Mouse (Mus musculus) cerebellum, adult 8-10 months (tissue): ENCODE measurements at regions not wholly inside any gene's neighbourhood (a gene's known extent, or its start where the extent isn't known, plus 50 kb on each side); places are given as distances from the start of the nearest gene placed in this dataset.
A peak's percentile ranks its signal among the peaks of the same experiment; 100 is the strongest.
"Not testable (repeated sequence)": the region's sequence is repeated elsewhere in the genome, so short reads cannot be mapped to it uniquely, and the experiment has no call there.

ENCODE experiments used
- DNase-seq: peaks from one replicate; pipeline ENCODE4 v3.0.0; 2022

- no peak for DNase-seq
These were observed 99.6 kb upstream of the Fam78b start for GRCm38 (mm10) chr1:166901574-166901973.

GRCm38 (mm10) chr1:166903417-166903816, 97.8 kb upstream of the Fam78b start:
- DNase-seq: peak; percentile 6

- no peak for DNase-seq
These were observed 92.9 kb upstream of the Fam78b start for GRCm38 (mm10) chr1:166908231-166908805.

- DNase-seq: not testable (repeated sequence)
These were observed 89.0 kb upstream of the Fam78b start for GRCm38 (mm10) chr1:166912195-166912594.

GRCm38 (mm10) chr1:166922911-166923712, 78.1 kb upstream of the Fam78b start:
- no peak for DNase-seq

GRCm38 (mm10) chr1:166923713-166923975, 77.6 kb upstream of the Fam78b start:
- DNase-seq: no peak

GRCm38 (mm10) chr1:166924126-166924525, 77.1 kb upstream of the Fam78b start:
- DNase-seq: no peak

- no peak for DNase-seq
These were observed 75.1 kb upstream of the Fam78b start for GRCm38 (mm10) chr1:166926078-166926477.

- not testable (repeated sequence) for DNase-seq
These were observed 61.5 kb upstream of the Fam78b start for GRCm38 (mm10) chr1:166939744-166940143.

GRCm38 (mm10) chr1:166940146-166941076, 60.8 kb upstream of the Fam78b start:
- not testable (repeated sequence) for DNase-seq

- no peak for DNase-seq
These were observed 59.0 kb upstream of the Fam78b start for GRCm38 (mm10) chr1:166942201-166942600.

- no peak for DNase-seq
These were observed 56.7 kb upstream of the Fam78b start for GRCm38 (mm10) chr1:166944540-166944939.

- DNase-seq: no peak
These were observed 53.1 kb upstream of the Fam78b start for GRCm38 (mm10) chr1:166947844-166948702.
